Mouse (Mus musculus) ZHBTc4 (cell line): Measurements from ENCODE around the gene Olfr353.

ENCODE experiments used
- DNase-seq: peaks from one replicate; pipeline ENCODE4 v3.0.0-alpha.2; 2011; ENCODE audit warnings: low read depth, low spot score

Gene Olfr353

DNA sequence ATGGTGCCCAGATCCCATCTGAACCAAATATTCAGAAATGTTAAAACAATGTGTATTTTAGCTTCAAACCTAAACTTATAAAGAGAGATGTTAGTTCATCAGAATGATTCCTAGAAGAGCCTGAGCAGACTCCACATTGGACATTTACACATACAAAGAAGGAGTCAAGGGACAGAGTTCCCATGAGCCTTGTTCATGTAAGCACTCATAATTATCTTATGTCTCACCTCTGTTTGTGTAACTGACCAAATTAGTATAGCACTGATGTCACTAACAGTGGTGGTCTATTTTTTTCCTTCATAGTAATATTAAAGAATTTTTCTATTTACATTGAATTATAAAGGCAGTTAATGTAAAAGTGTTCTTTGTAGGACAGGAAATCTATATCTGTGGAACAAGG lies at the start of gene Olfr353:
TSS of gene Olfr353 (minus strand) at position 101 of the 400 bp plus-strand sequence.
- no peak for DNase-seq

- DNase-seq, result no peak
Measured at GRCm38 (mm10) chr2:36936821-36937220, 44.1 kb upstream of the Olfr353 start, which contains the start of gene Olfr356. Olfr356 (plus strand) TSS chr2:36937121.

DNA sequence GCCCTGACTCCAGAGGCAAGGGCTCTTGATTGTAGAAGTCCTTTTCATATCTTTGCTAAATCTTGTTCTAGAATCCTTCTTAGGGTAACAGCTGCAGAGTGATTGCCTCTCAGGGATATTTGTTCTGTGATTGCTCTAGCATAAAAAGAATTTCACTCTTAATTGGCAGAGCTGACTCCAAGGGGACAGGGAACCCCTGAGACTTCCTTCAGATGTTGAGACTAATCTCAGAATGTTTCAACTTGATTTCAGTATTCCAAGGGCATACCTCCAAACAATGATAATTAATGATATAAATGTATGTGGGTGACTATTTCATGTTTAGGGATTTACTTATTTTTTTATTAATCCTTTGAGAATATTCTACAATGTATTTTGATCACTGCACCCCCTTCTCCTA lies 36.1 kb upstream of the Olfr353 start, which contains the start of gene Olfr355:
TSS of gene Olfr355 (minus strand) at position 101 of the 400 bp plus-strand sequence.
- no peak for DNase-seq

- no peak for DNase-seq
Measured at GRCm38 (mm10) chr2:36905380-36905779, 12.6 kb upstream of the Olfr353 start, which contains the start of gene Olfr354. Olfr354 (plus strand) TSS chr2:36905680.

DNA sequence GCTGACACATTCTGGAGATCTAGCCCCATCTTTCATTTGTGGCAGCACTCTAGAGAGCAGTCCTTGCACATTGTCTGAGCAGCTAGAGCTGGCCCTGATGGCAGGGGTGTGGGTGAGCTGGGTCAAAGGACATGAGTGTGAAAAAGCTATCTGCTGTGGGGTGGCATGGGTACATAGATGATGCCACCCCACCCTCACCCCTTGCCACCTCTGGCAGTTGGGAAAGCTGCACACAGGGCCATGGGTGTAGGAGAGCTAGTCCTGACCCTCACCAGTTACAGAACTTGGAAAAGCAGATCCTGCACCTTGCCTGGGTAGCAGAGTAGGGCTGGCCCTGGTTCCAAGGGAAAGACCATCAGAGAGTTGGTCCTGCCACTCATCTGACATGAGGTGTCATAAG lies 4.4 kb upstream of the Olfr353 start:
- no peak for DNase-seq

DNA sequence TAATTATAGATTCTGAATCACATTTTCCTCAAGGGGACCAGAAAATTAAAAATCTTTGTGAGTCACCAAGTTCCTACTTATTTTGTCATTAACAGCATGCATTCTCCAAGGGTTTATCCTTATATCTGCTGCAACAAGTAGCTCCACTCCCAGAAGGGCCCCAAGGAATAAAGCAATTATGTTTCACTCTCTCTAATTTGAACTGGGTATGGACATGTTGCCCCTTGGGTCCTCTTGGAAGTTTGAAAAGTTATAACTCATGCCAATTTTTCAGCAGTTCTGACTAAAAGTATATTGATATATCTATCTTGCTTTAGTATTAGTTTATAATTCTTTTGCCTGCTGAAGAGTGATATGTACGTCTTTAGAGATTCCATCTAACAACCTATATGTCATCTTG lies 24.6 kb downstream of the Olfr353 start, which contains the start of gene Olfr352:
TSS of gene Olfr352 (plus strand) at position 301 of the 400 bp plus-strand sequence.
- DNase-seq, result no peak

- no peak for DNase-seq
Measured at GRCm38 (mm10) chr2:36862560-36862959, 30.2 kb downstream of the Olfr353 start, which contains the start of gene Olfr351. Olfr351 (minus strand) TSS chr2:36862660.

DNA sequence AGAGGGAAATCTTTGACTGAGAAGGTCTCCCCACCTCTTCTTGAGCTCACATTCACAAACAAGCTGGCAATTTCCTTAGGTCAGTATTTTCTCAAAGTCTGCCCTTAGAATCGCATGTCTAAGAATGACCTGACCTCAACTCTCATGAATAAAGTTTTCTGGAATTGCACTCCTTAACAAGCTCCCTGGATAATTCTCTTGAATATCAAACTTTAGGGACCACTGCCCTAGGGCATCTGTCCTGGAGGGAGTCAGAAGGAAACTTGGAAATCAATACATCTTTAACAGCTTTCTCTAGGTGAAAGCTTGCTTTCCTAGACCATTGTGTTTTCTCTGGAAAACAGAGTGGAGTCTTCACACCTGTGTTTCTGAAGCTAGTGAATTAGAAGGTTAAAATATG lies 46.7 kb downstream of the Olfr353 start, which contains the start of gene Olfr350:
TSS of gene Olfr350 (plus strand) at position 301 of the 400 bp plus-strand sequence.
- DNase-seq, result no peak
